Mouse (Mus musculus): ENCODE measurements around the gene Tcp11l2. TPM values are rescaled to one million over a fixed set of nuclear protein-coding genes. Genes with fewer than 3 reads are reported as not detected.

The Tcp11l2 gene
- total RNA-seq, 2 experiments from 2014 or later, result 20.7 to 24.2 TPM

DNA sequence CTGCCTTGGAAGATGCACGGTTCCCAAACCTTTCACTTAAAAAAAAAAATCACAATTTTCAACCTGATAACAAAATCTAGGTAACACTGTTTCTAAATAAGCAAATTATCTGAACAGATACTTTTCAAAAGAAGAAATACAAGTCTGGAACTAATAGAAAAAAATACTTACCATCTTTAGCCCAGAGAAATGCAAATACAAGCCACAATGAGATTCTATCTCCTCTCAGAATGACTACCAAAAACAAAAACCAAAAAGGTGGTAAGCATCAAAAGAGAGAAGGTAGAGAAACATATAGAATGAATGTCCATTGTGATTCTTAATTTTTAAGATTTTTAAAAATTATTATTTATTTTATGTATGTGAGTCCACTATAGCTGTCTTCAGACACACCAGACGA is 23.9 kb upstream of the Tcp11l2 start:
- intact Hi-C loops (cut with DNase I), result no loop called here
- no peak for DNase-seq (ENCODE audit: low spot score in 2 of 2)

GRCm38 (mm10) chr10:84554291-84555009 is 22.0 kb upstream of the Tcp11l2 start:
- DNase-seq (ENCODE audit: low spot score in 2 of 2), result no peak
- intact Hi-C loops (cut with DNase I), result no loop called here

GRCm38 (mm10) chr10:84556120-84556519 is 20.3 kb upstream of the Tcp11l2 start:
- intact Hi-C loops (cut with DNase I), result no loop called here
- DNase-seq (ENCODE audit: low spot score in 2 of 2), result no peak

- intact Hi-C loops (cut with DNase I), result no loop called here
- DNase-seq (ENCODE audit: low spot score in 2 of 2), result no peak
Measured at GRCm38 (mm10) chr10:84558511-84558910, 17.9 kb upstream of the Tcp11l2 start.

DNA sequence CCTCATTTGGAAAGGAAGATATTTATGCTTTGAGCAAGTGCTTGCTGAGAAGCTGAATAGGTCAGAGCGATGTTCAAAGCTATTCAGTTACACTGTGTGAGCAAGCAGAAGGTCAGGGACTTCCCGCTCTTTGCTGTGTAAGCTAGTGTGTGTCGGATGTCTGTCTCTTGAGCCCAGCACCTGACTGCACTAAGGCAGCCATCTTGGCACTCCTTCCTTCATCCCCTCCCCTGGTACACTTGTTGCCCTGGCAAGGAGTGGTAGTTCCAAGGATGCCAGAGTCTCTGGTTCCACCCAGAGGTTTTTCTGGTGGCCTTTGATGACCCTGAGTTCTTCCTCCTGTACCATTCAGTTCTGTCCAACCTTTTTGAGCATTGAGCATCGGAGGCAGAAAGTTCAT is 16.4 kb upstream of the Tcp11l2 start:
- no peak for DNase-seq (ENCODE audit: low spot score in 2 of 2)
- intact Hi-C loops (cut with DNase I), result no loop called here

- intact Hi-C loops (cut with DNase I), result no loop called here
- DNase-seq (ENCODE audit: low spot score in 2 of 2), result no peak
Measured at GRCm38 (mm10) chr10:84562121-84562520, 14.3 kb upstream of the Tcp11l2 start.

DNA sequence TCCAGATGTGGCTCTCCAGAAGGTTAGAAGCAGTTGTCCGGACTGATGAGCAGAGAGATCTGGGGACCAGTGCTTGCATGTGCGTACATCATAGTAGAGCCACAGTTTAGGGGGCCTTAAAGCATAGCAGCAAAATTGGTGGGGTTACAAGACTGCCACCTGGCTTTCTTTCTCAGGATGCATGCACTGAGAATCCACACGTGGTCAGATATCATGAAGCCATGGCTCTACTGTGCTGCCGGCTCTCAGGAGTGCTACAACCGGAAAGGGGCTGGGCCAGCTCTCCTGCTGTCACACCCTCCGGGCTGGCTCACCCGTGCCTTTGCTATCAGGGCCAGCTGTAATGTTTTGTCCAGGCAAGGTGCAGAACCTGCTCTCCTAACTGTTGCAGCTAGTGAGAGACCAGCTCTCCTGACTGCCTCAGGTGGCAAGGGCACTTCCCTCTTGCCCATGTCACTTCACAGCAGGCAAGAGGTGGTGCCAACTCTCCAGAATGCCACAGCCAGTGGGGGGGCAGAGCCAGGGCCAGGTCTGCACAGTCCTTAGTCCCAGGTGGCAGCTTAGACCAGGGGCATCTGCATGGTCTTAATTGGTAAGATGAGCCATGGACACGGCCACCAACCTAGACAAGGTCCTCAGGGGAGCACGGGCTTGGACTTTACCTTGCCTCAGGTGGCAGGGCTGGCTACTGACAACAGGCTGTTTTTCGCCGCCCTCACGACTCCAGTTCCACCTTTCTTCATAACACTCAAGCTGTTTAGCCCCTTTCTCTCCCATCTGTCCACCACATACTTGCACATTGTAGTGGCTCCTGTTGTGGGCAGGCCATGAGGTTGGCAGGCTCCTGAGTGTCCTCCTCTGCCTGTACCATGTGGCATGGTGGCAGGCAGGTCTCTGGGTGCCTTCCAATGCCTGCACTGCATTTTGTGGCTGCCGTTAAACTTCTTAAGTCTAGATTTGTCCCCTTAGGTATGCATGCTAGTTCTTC is 13.6 kb upstream of the Tcp11l2 start:
- no peak for DNase-seq (ENCODE audit: low spot score in 2 of 2)

GRCm38 (mm10) chr10:84564427-84564826 is 12.0 kb upstream of the Tcp11l2 start:
- peak in 1 of 2 experiments; percentile 28 for DNase-seq (ENCODE audit: low spot score in 2 of 2)
- intact Hi-C loops (cut with DNase I), result no loop called here

More for the DNA sequence above, 13.6 kb upstream of the Tcp11l2 start:
- intact Hi-C loops (cut with DNase I), result no loop called here

- intact Hi-C loops (cut with DNase I), result no loop called here
- peak in 1 of 2 experiments; percentile 30 for DNase-seq (ENCODE audit: low spot score in 2 of 2)
Measured at GRCm38 (mm10) chr10:84571052-84571639, 5.3 kb upstream of the Tcp11l2 start.

DNA sequence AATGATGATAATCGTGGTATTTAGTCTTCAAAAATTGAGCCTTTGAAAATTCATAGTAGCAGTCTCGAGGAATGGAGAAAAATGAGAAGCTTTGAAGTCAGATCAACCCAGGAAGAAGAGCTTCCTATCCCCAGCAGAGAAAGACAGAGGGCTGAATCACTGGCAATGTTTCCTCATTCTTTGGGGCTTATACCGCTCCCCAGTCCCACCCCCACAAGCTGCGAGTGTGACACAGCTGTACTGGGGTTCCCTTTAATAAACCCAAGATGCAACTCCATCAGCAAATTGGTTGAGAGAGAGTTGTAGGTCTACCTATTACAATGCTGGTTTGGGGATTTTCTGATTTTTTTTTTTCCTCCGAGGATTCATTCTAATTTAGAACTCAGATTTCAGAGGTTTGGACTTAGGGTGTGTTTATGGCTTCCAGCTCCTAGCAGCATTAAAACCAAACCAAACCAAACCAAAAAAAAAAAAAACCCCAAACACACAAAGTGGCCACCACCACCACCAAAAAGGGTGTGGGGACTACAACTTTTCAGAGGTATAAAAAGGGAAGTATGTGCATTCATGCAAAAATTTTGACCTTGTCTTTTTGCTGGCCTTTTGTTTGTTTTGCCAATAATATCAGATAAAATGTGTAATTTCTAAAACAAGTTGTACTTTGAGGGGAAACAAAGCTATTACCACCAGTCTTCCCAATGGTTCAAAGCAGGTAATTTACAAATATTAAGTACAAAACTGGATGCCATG is 2.6 kb upstream of the Tcp11l2 start:
- no peak for DNase-seq (ENCODE audit: low spot score in 2 of 2)
- intact Hi-C loops (cut with DNase I), result no loop called here

DNA sequence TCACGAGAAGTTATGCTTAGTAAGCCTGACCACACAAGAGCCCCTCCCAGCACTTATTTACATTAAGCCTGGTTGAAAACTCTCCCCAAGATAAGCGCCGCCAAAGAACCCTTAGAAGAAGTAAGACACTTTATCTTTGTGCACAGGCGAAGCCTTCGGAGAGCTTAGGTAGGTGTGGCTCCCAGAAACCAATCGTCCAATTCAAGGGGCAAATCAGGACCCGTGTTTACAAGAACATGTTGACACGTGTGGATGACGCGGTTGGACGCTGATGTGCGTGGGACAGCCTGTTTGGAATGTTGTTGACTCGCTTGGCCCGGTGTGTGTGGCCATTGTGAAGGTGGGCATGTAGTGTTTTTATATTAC is 414 bp upstream of the Tcp11l2 start:
- no peak for DNase-seq (ENCODE audit: low spot score in 2 of 2)
- intact Hi-C loops (cut with DNase I), result loop anchor here (5.0 kb wide), 2 partner anchors 44 to 59 kb away; partner anchors contain the start of gene Ckap4

- peak; percentile 66 to 68 for DNase-seq (ENCODE audit: low spot score in 2 of 2)
- intact Hi-C loops (cut with DNase I), result loop anchor here (5.0 kb wide), 2 partner anchors 45 to 60 kb away; partner anchors contain the start of gene Ckap4
Measured at GRCm38 (mm10) chr10:84577071-84577727, 773 bp downstream of the Tcp11l2 start.

GRCm38 (mm10) chr10:84578738-84579137 is 2.3 kb downstream of the Tcp11l2 start:
- intact Hi-C loops (cut with DNase I), result loop anchor here (5.0 kb wide), 2 partner anchors 46 to 61 kb away; partner anchors contain the start of gene Ckap4

GRCm38 (mm10) chr10:84579527-84579926 is 3.1 kb downstream of the Tcp11l2 start:
- no peak for DNase-seq (ENCODE audit: low spot score in 2 of 2)
- intact Hi-C loops (cut with DNase I), result loop anchor here (5.0 kb wide), 2 partner anchors 47 to 62 kb away; partner anchors contain the start of gene Ckap4

More at GRCm38 (mm10) chr10:84578738-84579137, 2.3 kb downstream of the Tcp11l2 start:
- no peak for DNase-seq (ENCODE audit: low spot score in 2 of 2)

GRCm38 (mm10) chr10:84581191-84581590 is 4.8 kb downstream of the Tcp11l2 start:
- intact Hi-C loops (cut with DNase I), result no loop called here
- no peak for DNase-seq (ENCODE audit: low spot score in 2 of 2)

GRCm38 (mm10) chr10:84582236-84582635 is 5.8 kb downstream of the Tcp11l2 start:
- peak; percentile 13 to 41 for DNase-seq (ENCODE audit: low spot score in 2 of 2)
- intact Hi-C loops (cut with DNase I), result no loop called here

GRCm38 (mm10) chr10:84584451-84585293 is 8.2 kb downstream of the Tcp11l2 start:
- no peak for DNase-seq (ENCODE audit: low spot score in 2 of 2)
- intact Hi-C loops (cut with DNase I), result no loop called here

DNA sequence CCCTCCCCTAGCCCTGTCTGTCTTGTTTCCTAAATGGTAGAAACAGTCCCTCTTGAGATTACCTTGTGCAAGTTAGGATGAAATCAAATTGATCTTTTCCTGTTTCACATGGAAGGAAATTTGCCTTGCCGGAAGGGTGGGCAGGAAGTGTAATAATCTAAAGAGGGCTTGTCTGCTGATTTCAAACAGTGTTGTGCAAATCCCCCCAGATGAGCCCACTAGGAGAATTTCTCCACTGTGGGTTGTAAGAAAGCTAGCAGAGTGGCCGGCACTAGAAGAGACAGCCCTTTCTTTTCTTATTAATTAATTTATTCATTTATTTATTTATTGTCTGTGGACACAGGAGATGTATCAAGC is 8.8 kb downstream of the Tcp11l2 start:
- intact Hi-C loops (cut with DNase I), result no loop called here

More for the DNA sequence above, 8.8 kb downstream of the Tcp11l2 start:
- DNase-seq (ENCODE audit: low spot score in 2 of 2), result no peak

Measured in left cerebral cortex, postnatal 25 days (tissue).